14 mouse cellular contexts compared by ENCODE assay signal in the genomic region with DNA sequence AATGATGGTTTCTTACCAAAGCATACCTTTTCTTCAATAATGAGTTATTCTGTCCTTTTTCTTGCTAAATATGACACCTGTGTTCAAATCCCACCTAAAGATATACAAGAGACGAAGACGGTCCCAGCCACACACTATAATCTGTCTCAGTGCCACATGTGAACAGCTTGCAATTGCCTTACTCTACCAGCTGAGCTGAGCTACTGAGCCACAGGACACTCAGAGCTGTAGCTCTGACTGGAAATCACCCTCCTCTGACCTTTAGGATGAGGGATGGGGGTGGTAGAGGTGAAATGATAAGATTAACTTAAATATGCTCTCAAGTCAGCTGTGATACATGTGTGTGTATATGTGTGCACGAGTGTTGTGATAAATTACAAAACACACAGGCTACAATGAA.
"Had no signal": no experiment of that assay in that cellular context is flagged by ENCODE, and none has a peak within 500 bp of the region (broad histone marks: within the 10 kb centered on the region; RNA-seq: fewer than 3 reads in every experiment).

No protein-coding gene starts in this region.

- H3K27ac ChIP-seq: midbrain, embryonic 10.5 days; midbrain, embryonic 12.5 days; neural tube, embryonic 12.5 days had no signal

- H3K9me3 ChIP-seq: midbrain, embryonic 10.5 days; midbrain, embryonic 12.5 days; neural tube, embryonic 12.5 days had no signal

- H3K36me3 ChIP-seq: midbrain, embryonic 10.5 days; midbrain, embryonic 12.5 days; neural tube, embryonic 12.5 days had no signal

- H3K4me2 ChIP-seq: lung, embryonic 14.5 days; midbrain, embryonic 12.5 days; neural tube, embryonic 12.5 days had no signal

- H3K4me1 ChIP-seq: neural tube, embryonic 12.5 days had no signal

- H3K9ac ChIP-seq: lung, embryonic 14.5 days; midbrain, embryonic 12.5 days; neural tube, embryonic 12.5 days had no signal

- H3K27me3 ChIP-seq: midbrain, embryonic 12.5 days; neural tube, embryonic 12.5 days had no signal

- DNase-seq: lung, adult 18-20 months; lung, embryonic 14.5 days; lung, postnatal 10 days; lung, postnatal 4 days; midbrain, embryonic 14.5 days; right cerebral cortex, postnatal 14 days; right cerebral cortex, postnatal 4 days; spleen, adult 18-20 months; thymus, adult 18-20 months; thymus, postnatal 14 days; thymus, postnatal 36 days had no signal

- H3K4me3 ChIP-seq: midbrain, embryonic 10.5 days; midbrain, embryonic 12.5 days; neural tube, embryonic 12.5 days had no signal
